Mouse (Mus musculus) small intestine, adult 2 months (tissue): ENCODE results near the gene Olfr918.

Source experiments
- CTCF ChIP-seq: fragments of 200-500 bp; IDR thresholded peaks from 2 replicates; pipeline ENCODE4 v1.5.1; 2012; ENCODE audit warnings: low read depth, mild to moderate bottlenecking, control low read depth, inconsistent platforms, low read length, moderate library complexity, mixed read lengths; ENCODE audit not compliant: insufficient replicate concordance, insufficient read length; ENCODE audit errors: extremely low read depth
- POLR2A ChIP-seq: fragments of 200-500 bp; IDR thresholded peaks from 2 replicates; pipeline ENCODE4 v1.6.1; 2012; ENCODE audit warnings: low read depth, mild to moderate bottlenecking, control low read depth, inconsistent platforms, low read length, moderate library complexity

GRCm38 (mm10) chr9:38659775-38660174, 14.6 kb downstream of the Olfr918 start, which contains the start of gene Olfr916:
- TF ChIP-seq CTCF (no peak), POLR2A (no peak)
